Mouse (Mus musculus) cerebellum, postnatal 36 days (tissue): ENCODE measurements around the gene Sde2.
"Not testable (repeated sequence)": the region's sequence is repeated elsewhere in the genome, so short reads cannot be mapped to it uniquely, and the experiment has no call there.

Experiments used
- DNase-seq, 2 experiments: peaks; one replicate each; pipeline ENCODE4 v3.0.0; 2021 to 2022; ENCODE audit warnings: mixed read lengths in 2 of 2

Gene Sde2

DNA sequence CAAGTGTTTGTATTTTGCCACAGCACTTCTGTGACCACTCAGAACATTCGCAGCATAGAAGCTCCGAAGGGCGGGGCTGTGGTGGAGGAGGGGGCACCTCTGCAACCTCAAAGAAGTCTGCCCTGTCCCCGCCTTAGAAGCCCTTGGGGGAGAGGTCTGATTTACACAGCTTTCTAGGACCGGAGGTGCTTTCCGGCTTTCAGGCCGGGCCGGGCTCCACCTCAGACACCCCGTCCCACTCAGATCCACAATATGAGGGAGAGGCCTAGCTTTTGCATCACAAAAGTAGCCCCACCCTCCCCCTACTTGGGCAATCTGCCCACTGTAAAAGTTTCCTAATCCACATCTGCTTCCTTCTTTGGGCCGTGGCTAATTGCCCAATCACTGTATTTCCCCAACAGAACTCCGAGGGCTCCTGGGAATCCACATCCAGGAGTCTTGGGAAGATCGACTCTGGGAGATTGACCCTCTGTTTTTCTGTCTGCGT lies 37.7 kb downstream of the Sde2 start:
- no peak for DNase-seq

DNA sequence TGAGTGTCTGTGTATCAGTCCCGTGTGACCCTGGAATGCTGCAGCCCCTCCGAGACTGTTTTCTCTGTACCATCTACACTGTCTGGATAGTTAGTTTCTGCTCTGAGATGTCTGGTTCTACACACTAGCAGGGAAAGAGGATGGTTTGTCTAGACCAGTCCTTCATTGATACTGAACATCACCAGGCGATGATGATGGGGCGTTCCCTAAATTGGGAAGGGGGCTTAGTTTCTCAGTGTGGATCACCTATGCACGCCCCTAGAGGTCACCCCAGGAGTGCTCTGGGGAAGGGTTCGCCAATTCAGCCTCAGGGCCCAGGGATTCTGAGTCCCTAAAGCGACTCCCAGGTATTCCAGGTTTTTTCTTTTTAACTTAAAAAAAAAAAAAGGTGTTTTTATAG lies 38.2 kb downstream of the Sde2 start:
- DNase-seq: no peak

DNA sequence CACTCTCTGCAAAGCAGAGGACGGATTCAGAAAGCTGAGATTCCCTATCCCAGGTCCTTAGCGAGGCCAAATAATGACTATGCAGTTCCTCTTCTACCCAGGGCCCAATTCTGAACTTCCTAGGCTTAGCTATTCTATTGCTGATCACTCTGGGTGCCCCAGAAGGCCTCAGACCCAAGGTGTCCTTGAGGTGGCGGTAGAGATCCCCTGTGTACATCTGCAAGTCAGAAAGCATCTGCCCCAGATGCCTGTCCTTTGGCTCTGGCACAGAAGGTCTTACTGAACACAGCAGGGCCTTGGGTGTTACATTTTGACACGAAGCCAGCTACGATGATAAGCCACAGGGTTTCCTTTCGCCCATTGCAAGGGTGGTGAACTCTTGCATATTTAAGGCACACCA lies 38.9 kb downstream of the Sde2 start:
- no peak for DNase-seq

DNA sequence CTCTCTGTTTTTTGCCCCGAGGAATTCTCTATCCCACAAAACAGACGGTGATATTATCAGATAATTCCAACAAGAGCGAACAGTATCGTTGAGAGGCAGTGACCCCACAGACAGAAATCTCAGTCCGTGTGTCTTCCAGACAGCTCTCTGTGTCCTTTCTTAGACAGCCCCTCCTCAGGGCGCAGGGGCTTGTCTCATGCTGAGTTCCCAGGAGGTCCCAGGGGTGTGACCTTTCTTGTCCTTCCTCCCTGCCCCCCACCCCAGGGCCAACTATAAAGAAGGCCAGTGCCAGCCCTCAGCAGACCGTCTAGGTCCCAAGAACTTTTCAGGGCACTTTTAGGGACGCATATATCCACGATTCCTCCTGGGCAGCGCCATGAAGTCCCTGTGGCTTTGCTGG lies 41.9 kb downstream of the Sde2 start, which contains the start of gene Lefty2:
Gene Lefty2 (plus strand): TSS at position 301 of the 400 bp plus-strand sequence.
- no peak for DNase-seq

DNA sequence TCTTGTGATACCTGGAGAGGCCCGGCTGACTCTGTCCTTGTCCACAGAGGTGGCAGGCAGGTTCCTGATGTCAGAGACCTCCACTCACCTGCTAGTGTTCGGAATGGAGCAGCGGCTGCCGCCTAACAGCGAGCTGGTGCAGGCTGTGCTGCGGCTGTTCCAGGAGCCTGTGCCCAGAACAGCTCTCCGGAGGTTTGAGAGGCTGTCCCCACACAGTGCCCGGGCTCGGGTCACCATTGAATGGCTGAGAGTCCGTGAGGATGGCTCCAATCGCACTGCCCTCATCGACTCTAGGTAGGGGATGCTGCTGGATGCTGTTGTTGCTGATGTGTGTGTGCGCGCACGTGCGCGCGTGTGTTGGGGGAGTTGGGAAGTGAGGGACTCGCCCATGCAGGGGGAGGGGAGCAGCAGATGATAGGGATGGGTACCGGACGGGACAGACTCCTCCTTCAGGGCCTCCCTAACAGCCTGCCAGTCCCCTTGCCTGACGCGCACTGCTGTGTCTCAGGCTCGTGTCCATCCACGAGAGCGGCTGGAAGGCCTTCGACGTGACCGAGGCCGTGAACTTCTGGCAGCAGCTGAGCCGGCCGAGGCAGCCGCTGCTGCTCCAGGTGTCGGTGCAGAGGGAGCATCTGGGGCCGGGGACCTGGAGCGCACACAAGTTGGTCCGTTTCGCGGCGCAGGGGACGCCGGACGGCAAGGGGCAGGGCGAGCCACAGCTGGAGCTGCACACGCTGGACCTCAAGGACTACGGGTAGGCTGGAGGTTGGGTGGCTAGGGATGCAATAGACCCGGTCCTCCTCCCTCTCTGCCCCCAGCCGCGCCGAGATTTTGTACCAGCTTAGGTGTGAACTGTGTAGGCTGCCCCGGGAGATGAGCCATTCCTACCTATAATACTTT lies 43.4 kb downstream of the Sde2 start:
- DNase-seq: not testable (repeated sequence)

DNA sequence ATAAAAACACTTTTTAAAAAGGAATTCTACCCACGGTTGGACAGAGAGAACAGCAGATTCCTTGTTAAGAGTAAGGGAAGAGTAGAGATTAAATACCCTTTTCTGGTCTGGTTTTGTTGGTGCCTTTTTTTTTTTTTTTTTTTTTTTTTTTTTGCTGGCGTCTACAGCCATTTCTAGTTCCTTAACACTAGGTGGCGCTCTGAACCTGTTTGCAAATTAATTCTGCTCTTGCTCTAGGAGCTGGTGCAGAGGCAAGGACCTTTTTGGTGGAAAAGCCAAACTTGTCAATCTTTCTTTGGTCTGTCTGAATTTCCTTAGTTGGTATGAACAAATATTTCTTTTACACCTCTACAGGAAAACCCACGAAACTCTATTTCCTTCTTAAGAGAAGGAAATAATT lies 50.2 kb downstream of the Sde2 start:
- peak in 1 of 2 experiments; percentile 28 for DNase-seq

DNA sequence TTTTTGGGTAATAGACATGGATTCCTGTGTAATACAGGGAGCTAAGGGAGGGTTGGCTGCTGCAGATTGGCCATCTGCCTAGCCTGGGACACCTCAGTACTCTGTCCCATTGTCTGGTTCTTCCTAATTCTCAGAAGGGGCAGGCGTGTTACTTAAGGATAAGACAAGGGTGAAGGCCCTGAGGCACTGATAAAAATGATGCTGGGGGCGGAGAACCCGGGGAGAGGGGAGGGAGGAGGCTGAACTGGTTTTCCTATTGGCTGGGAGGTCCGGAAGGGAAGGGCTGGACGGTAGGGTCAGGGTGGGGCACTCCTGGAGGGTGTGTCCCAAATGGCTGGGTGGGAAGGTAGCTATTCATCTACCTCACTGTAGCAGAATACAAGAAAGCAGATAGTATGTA lies 52.0 kb downstream of the Sde2 start:
- DNase-seq: no peak

DNA sequence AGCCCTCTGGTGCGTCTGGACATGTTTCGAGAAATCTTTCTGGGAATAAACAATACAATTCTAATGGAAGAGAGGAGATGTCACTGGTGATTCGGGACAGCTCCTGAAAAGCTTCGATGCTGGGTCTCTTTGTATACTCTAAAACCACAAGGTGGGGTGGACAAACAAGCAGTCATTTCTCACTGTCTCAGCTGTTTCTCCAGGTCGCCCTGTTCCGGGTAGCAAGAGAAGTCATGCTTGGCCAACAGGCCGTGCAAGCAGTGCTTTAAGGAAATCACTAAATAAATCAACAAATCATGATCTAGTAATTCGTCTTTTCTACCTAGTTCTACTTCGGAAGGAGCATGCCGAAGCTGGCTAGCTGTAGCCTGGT lies 52.7 kb downstream of the Sde2 start:
- no peak for DNase-seq

DNA sequence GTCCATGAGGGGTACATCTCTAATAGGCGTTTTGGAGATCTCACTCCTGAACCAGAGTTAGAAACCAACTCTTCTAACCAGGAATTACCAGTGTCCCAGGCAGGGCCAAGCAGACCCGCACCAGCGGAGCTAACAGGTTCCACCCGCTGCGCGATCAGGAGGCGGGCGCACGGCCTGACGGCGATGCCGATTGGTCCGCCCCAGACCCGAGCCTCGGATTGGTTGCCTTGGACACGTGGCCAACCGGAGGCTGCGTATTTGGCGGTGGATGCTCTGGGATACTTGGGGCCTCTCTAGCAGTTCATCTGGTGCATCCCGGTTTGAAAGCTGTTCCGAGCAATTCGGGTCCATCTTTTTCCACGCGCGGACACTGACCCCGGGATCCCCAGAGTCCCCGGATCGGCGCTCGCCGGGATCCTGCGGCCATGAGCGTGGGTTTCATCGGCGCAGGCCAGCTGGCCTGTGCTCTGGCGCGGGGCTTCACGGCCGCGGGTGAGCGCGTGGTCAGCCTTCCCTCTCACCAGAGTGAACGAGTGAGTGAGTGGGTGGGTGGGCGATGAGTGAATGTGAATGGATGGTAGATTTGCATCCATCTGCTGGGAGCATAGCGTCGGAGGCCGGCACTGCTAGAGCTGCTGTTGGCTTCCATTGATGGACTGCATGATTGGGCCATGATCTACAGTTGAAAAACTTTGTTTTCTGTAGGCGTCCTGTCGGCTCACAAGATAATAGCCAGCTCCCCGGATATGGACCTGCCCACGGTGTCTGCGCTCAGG lies 53.3 kb downstream of the Sde2 start, which contains the start of gene Pycr2:
Gene Pycr2 (plus strand): TSS at position 255 of the 776 bp plus-strand sequence.
- DNase-seq: peak; percentile 93 to 94

DNA sequence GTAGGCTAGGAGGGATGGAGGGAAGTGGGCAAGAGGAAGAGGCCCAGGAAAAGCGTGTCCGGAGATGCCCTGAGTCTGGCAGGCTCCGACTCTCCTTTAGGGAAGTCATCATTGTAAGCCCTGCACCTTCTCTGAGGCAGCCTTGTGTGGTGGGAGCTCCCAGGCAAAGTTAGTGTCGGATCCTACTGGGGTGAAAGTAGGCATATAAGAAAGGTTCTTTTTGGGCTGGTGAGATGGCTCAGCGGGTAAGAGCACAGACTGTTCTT lies 53.8 kb downstream of the Sde2 start:
- no peak for DNase-seq

DNA sequence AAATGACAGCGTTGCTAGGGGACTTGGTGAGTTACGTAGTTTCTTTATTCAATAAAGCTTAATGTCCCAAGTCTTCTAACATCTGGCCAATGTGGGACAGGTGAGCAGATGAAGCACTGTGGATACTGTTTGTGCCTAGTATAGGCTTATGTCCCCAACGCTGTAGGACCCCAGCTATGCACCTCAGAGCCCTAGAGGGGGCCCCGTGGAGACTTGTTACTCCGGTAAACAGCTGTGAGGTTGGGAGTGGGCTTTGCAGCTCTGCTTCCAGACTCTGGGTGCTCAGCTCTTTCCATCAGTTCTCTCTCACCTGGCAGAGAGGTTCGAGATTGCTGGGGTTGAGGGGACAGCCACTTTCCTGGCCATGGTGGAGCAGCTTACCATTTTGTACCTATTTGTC lies 54.4 kb downstream of the Sde2 start:
- DNase-seq: no peak

DNA sequence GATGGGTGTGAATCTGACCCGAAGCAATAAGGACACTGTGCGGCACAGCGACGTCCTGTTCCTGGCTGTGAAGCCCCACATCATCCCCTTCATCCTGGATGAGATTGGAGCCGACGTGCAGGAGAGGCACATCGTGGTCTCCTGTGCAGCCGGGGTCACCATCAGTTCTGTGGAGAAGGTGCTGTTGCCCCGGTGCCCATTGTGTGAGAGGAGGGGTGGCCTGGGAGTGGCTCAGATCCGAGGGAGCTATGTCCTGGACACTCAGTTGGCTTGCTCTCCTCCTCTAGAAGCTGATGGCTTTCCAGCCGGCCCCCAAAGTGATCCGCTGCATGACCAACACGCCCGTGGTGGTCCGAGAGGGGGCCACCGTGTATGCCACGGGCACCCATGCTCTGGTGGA lies 54.9 kb downstream of the Sde2 start:
- no peak for DNase-seq

DNA sequence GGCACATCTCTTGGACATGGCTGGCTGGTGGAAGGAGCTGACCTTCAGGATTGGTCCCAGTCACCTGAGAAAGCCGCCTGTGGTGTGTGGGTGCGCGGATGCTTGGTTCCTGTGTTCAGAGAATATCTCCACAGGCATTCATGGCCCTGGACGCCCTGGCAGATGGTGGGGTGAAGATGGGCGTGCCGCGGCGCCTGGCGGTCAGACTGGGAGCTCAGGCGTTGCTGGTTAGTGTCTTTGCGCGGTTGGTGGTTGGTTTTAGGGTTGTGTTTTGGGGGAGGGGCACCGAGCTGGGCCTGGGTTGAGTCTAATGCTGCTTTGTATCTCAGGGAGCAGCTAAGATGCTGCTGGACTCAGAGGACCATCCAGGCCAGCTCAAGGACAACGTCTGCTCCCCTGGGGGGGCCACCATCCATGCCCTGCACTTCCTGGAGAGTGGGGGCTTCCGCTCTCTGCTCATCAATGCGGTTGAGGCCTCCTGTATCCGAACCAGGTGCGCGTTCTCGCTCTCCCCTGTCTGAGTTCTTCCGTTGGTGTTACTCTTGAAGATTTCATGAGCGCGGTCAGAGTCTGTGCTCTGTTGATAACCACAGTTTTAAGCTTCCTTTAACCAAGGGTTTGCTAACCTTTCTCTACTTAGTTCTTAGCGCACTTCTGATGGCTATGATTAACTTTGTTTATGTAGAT lies 55.7 kb downstream of the Sde2 start:
- DNase-seq: peak in 1 of 2 experiments; percentile 5

DNA sequence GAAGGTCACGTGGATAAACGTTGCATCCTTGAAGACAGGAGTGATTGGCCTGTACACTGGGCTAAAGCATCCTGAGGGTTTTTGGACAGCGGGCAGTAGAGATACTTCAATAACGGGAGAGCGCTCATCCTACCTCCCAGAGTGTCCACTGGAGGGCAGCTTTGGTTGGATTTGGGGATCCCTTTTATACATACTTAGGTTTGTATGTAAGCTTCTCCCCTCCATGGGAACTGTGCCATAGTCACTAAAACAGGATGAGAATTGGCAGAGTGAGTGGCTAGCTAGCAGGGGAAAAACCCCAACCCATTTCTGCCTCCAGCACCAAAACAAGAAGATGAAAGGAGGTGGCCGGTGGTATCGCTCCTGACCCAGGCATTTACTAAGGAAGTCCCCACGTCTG lies 60.2 kb downstream of the Sde2 start:
- DNase-seq: no peak

DNA sequence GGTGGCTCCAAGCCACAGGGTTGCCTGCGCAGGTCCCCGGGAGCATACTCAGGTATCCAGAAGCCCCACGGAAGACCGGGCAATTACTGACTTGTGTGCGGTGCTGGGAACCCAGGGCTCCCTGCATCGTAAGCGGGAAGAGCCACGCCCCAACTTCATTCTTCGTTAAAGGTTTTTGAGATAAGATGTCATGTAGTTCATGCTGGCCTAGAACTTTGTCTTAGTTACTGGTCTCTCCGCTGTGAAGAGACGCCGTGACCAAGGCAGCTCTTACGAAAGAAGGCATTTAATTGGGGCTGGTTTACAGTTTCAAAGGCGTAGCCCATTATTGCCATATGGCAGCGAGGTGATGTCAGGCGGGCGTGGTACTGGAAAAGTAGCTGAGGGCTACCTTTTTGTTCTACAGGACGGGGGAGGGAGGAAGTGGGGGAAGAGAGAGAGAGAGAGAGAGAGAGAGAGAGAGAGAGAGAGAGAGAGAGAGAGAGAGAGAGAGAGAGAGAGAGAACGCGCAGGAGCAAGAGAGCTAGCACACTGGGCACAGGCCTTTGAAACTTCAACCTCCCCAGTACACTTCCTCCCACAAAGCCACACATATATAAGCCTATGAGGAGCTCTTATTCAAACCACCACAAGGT lies 60.8 kb downstream of the Sde2 start:
- no peak for DNase-seq

DNA sequence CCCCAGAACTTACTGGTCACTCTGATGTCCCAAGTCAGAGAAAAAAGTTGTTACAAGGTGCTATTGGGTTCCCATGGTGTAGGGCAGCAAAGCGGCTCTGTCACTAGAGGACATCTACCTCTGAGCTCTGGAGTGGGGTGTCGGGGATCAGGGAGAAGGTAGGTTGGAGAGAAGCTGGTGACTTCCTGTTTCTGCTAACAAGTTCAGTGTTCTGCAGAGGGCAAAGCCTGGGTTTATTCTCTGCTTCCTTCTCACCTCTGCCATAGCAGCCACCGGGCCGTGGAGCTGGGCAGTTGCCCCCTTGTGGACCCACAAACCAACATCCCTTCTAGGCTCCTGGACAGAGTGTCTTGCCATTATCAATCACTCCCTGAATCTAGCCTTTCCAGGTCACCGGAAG lies 61.9 kb downstream of the Sde2 start:
- no peak for DNase-seq

DNA sequence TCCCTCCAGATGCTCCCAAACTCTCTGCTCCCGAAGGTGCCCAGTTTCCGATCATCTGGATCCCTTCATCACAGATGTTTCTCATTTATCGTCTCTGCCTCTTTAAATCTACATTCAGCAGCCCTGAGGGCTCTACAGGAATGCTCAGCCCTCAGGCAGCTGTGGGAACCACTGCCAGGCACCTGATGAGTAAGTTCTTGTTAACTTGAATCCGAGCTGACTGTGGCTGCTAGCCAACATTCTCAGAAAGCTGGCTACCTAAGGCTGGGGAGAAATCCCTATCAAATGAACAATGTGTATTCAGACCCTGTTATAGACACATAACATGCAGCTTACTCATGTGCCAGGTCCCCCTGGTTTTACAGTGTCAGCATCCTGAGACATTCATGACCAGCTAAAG lies 62.9 kb downstream of the Sde2 start:
- DNase-seq: no peak

DNA sequence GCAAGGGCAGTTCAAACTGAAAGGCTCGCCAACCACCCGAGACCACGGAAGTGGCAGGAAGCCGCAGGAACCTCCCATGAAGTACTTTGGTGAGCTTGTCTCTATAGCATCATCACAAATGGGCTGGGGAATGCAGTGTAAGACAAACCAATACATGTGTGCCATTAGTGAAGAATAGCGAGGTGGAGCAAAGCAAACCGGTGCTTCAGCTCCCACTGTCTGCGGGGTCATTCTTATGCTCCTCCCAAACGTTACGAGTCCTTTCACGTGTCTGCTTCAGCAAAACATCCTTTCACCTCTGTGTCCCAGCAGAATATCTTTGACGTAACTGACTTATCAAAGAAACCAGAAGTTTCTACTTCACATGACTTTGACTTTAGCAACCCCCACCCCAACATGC lies 65.5 kb downstream of the Sde2 start:
- no peak for DNase-seq

DNA sequence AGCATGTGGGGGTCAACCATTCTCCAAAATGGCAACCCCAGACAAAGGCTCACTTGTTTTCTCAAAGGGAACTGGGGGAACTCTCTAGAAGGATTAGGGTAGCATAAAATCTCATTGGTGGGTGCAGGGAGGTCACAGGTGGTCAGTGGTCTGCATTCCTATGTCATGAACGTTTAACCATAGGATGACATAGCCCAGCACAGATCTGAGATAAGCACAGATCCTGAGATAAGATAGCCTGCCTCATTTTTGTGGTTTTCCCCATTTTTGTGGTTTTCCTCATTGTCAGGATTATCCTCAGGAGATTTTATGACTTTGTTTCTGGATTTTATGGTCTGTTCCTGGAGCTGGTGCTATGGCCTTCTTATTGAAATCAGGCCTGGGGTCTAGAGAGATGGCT lies 66.1 kb downstream of the Sde2 start:
- no peak for DNase-seq
